Comparison of ENCODE assay signal across 8 mouse cellular contexts in genomic region chr19:38930252-38930787, GRCm38 (mm10). TPM values are rescaled to one million over a fixed set of nuclear protein-coding genes. Genes with fewer than 3 reads are reported as not detected.
DNase-seq lines count a peak whose midpoint lies in the region; ATAC-seq and TF ChIP-seq lines count a peak whose summit lies in the region.

No protein-coding gene starts in this region.

- no peak for DNase-seq in left cerebral cortex, adult 2 months (ENCODE audit: extremely low spot score in 1 of 2, low spot score in 2 of 2)
- no peak for DNase-seq in left cerebral cortex, adult 18-20 months (ENCODE audit: low spot score in 2 of 2)
- peak; percentile 31 for DNase-seq in R1 (ENCODE audit: low read depth, low spot score)
- no peak for DNase-seq in forebrain, postnatal 0 days
- no peak for DNase-seq in gastrocnemius, adult 18-20 months (ENCODE audit: low spot score)
- no peak for DNase-seq in adrenal gland, adult 8-10 months

- H3K4me3 ChIP-seq in left cerebral cortex, adult 2 months: peak overlapping the region; percentile 73
- peak overlapping the region; percentile 79 for H3K4me3 ChIP-seq in forebrain, postnatal 0 days (ENCODE audit: low read depth, low read length)
- H3K4me3 ChIP-seq in limb, embryonic 12.5 days (replicated peaks): peak overlapping the region; percentile 80
- peak overlapping the region; percentile 81 for H3K4me3 ChIP-seq in olfactory bulb, adult 2 months (ENCODE audit: insufficient read depth, low read depth, low read length)

- H3K4me2 ChIP-seq in forebrain, postnatal 0 days (ENCODE audit: low read depth): peak overlapping the region; percentile 100
- H3K4me2 ChIP-seq in limb, embryonic 12.5 days: peak overlapping the region; percentile 74

- intact Hi-C loops in left cerebral cortex, adult 2 months (cut with DNase I): no loop called here

- peak; percentile 22; the same call in 1 of the 2 replicates for ATAC-seq in forebrain, postnatal 0 days
- ATAC-seq in limb, embryonic 12.5 days (ENCODE audit: insufficient number of reproducible peaks, insufficient read depth, low FRiP score, low TSS enrichment, low read depth): peak; percentile 48; the same call in 1 of the 2 replicates

- no peaks in the 10 kb centered on the region for H3K27me3 ChIP-seq in forebrain, postnatal 0 days (ENCODE audit: insufficient read depth, low read length)
- H3K27me3 ChIP-seq in limb, embryonic 12.5 days: no peaks in the 10 kb centered on the region

- 0 out of 2 replicates have a peak, but pooled peaks cover 3% of the 10 kb centered on the region for H3K4me1 ChIP-seq in forebrain, postnatal 0 days (ENCODE audit: insufficient read depth)
- peaks cover 19% of the 10 kb centered on the region for H3K4me1 ChIP-seq in limb, embryonic 12.5 days (replicated peaks)
- H3K4me1 ChIP-seq in olfactory bulb, adult 2 months (ENCODE audit: control insufficient read depth, insufficient read depth, low read length): 0 out of 2 replicates have a peak, but pooled peaks cover 2% of the 10 kb centered on the region

- no peak for TF ChIP-seq CTCF in left cerebral cortex, adult 2 months (IDR thresholded peaks at IDR 0.05)
- TF ChIP-seq CTCF in forebrain, postnatal 0 days (IDR thresholded peaks at IDR 0.05; ENCODE audit: low read depth): no peak
- TF ChIP-seq CTCF in olfactory bulb, adult 2 months (IDR thresholded peaks at IDR 0.05; ENCODE audit: insufficient read depth, low read depth, low read length): no peak

- whole genome bisulfite sequencing in forebrain, postnatal 0 days: 3% methylated on average over 23 of the region's 23 CpGs
- 2% methylated on average over 23 of the region's 23 CpGs for WGBS in limb, embryonic 12.5 days
- 2% methylated on average over 23 of the region's 23 CpGs for WGBS in olfactory bulb, adult 2 months

- H3K9ac ChIP-seq in forebrain, postnatal 0 days: peak overlapping the region; percentile 63
- peak overlapping the region; percentile 93 for H3K9ac ChIP-seq in limb, embryonic 12.5 days (replicated peaks)

- H3K9me3 ChIP-seq in forebrain, postnatal 0 days (ENCODE audit: low read length): no peaks in the 10 kb centered on the region
- no peaks in the 10 kb centered on the region for H3K9me3 ChIP-seq in limb, embryonic 12.5 days

- no peak for TF ChIP-seq POLR2A in olfactory bulb, adult 2 months (IDR thresholded peaks at IDR 0.05; ENCODE audit: insufficient read depth, low read depth, low read length)

- H3K36me3 ChIP-seq in forebrain, postnatal 0 days (ENCODE audit: insufficient read depth): no peaks in the 10 kb centered on the region
- H3K36me3 ChIP-seq in limb, embryonic 12.5 days: peaks cover 20% of the 10 kb centered on the region

- H3K27ac ChIP-seq in left cerebral cortex, adult 2 months: peak overlapping the region; percentile 6
- H3K27ac ChIP-seq in forebrain, postnatal 0 days (ENCODE audit: low read depth, low read length): 0 out of 2 replicates have a peak overlapping the region, but pooled peaks have one; percentile 1
- peak overlapping the region; percentile 93; the same call in 1 of the 2 replicates for H3K27ac ChIP-seq in limb, embryonic 12.5 days
- 0 out of 2 replicates have a peak overlapping the region, but pooled peaks have one; percentile 16 for H3K27ac ChIP-seq in olfactory bulb, adult 2 months (ENCODE audit: insufficient read depth, low read depth, low read length)

RNA-seq across cellular contexts. Expression of gene Hells, which starts 0.4 kb away (rescaled TPM):
- total RNA-seq in left cerebral cortex, adult 2 months (2021): 1 to 10 TPM; 4.7 to 5.3 TPM
- total RNA-seq in left cerebral cortex, adult 18-20 months (2021): 1 to 10 TPM; 2.5 to 3.7 TPM
- total RNA-seq in forebrain, postnatal 0 days (2014; rRNA removed): 4.7 and 8.1 TPM in 2 replicates
- polyA plus RNA-seq in forebrain, postnatal 0 days (2015; fragmentation: Nextera tagmentation; extraction: Ambion mirVana): 2.7 and 4.8 TPM in 2 replicates
- polyA plus RNA-seq in limb, embryonic 12.5 days (2016; fragmentation: Nextera tagmentation; extraction: Ambion mirVana): 70.2 and 86.4 TPM in 2 replicates
- not detected in 2 replicates for polyA plus RNA-seq in olfactory bulb, adult 2 months (2012; ENCODE audit: insufficient read depth, insufficient read length, low replicate concordance, missing spikeins)
- total RNA-seq in gastrocnemius, adult 18-20 months (2021): under 1 TPM; 0.28 to 0.87 TPM
- 1 to 10 TPM; 3.0 to 4.5 (median 4.3) TPM for total RNA-seq in adrenal gland, adult 8-10 months (2022)

Comparison
In these comparisons a context has a peak if more than half of its experiments do, and no peak if none do; other contexts are left out.
1. H3K27ac ChIP-seq: peak in every context shown above with its lines; median percentile 93 in limb, embryonic 12.5 days; 16 in olfactory bulb, adult 2 months; 6 in left cerebral cortex, adult 2 months; 1 in forebrain, postnatal 0 days.